Mouse (Mus musculus) forebrain, embryonic 13.5 days (tissue): ENCODE measurements at regions not wholly inside any gene's neighbourhood (a gene's known extent, or its start where the extent isn't known, plus 50 kb on each side); places are given as distances from the start of the nearest gene placed in this dataset.

Experiments
- ATAC-seq: fragments of 200-750 bp; cut with Nextera tagmentation; 2 replicates; pipeline ENCODE4 v1.8.0; 2017
- H3K27ac ChIP-seq: fragments of 300-500 bp; sonication (generic); 2 replicates; pipeline ENCODE4 v1.5.1; 2015; ENCODE audit warnings: inconsistent platforms, mild to moderate bottlenecking, moderate library complexity
- H3K27me3 ChIP-seq: fragments of 300-500 bp; sonication (generic); 2 replicates; pipeline ENCODE4 v1.6.1; 2015; ENCODE audit warnings: mild to moderate bottlenecking, inconsistent platforms
- H3K36me3 ChIP-seq: fragments of 300-500 bp; sonication (generic); 2 replicates; pipeline ENCODE4 v1.6.1; 2015; ENCODE audit warnings: mild to moderate bottlenecking, inconsistent platforms; ENCODE audit not compliant: poor library complexity, severe bottlenecking
- H3K4me1 ChIP-seq: fragments of 300-500 bp; sonication (generic); 2 replicates; pipeline ENCODE4 v1.6.1; 2015; ENCODE audit warnings: inconsistent platforms
- H3K4me2 ChIP-seq: fragments of 300-500 bp; sonication (generic); 2 replicates; pipeline ENCODE4 v1.6.1; 2015; ENCODE audit warnings: inconsistent platforms, mild to moderate bottlenecking, moderate library complexity
- H3K4me3 ChIP-seq: fragments of 300-500 bp; sonication (generic); 2 replicates; pipeline ENCODE4 v1.5.1; 2015; ENCODE audit warnings: mild to moderate bottlenecking, inconsistent platforms
- H3K9ac ChIP-seq: fragments of 300-500 bp; sonication (generic); 2 replicates; pipeline ENCODE4 v1.6.1; 2015; ENCODE audit warnings: mild to moderate bottlenecking, inconsistent platforms
- H3K9me3 ChIP-seq: fragments of 300-500 bp; sonication (generic); replicated peaks from 2 replicates; pipeline ENCODE4 v1.6.1; 2016; ENCODE audit warnings: inconsistent platforms
- WGBS: fragments of 180-500 bp; shearing (Covaris S2); methylation state at CpG from one replicate; pipeline ENCODE4 v1.1.7; 2015; 5-methylcytosine and 5-hydroxymethylcytosine counted together

GRCm38 (mm10) chr3:23610054-23610453 lies 1533.6 kb downstream of the Tbl1xr1 start:
- no peaks in the 10 kb centered on the region for H3K9me3 ChIP-seq
- no peaks in the 10 kb centered on the region for H3K27me3 ChIP-seq
- WGBS = 76% methylated on average over 2 of the region's 2 CpGs
- no peak overlapping the region for H3K4me3 ChIP-seq
- H3K9ac ChIP-seq = no peak overlapping the region
- H3K4me1 ChIP-seq = no peaks in the 10 kb centered on the region
- H3K36me3 ChIP-seq = no peaks in the 10 kb centered on the region
- ATAC-seq = no peak
- no peak overlapping the region for H3K4me2 ChIP-seq
- H3K27ac ChIP-seq = no peak overlapping the region

- Histone ChIP-seq H3K9ac (no peak overlapping the region), H3K9me3 (no peaks in the 10 kb centered on the region), H3K4me1 (no peaks in the 10 kb centered on the region), H3K27ac (no peak overlapping the region), H3K36me3 (no peaks in the 10 kb centered on the region), H3K4me3 (no peak overlapping the region), H3K4me2 (no peak overlapping the region), H3K27me3 (no peaks in the 10 kb centered on the region)
- ATAC-seq = no peak
- 97% methylated on average over 2 of the region's 2 CpGs for WGBS
Observed at GRCm38 (mm10) chr3:23658585-23659252, 1485.3 kb downstream of the Naaladl2 start.

- Histone ChIP-seq H3K4me2 (no peak overlapping the region), H3K9me3 (no peaks in the 10 kb centered on the region)
- ATAC-seq = no peak
Observed at GRCm38 (mm10) chr3:23706748-23707147, 1437.3 kb downstream of the Naaladl2 start.

More at GRCm38 (mm10) chr3:23706748-23707147, 1437.3 kb downstream of the Naaladl2 start:
- no peaks in the 10 kb centered on the region for H3K4me1 ChIP-seq
- H3K4me3 ChIP-seq = no peak overlapping the region
- H3K36me3 ChIP-seq = no peaks in the 10 kb centered on the region
- H3K9ac ChIP-seq = no peak overlapping the region
- H3K27me3 ChIP-seq = no peaks in the 10 kb centered on the region
- H3K27ac ChIP-seq = no peak overlapping the region
